Mouse (Mus musculus): Measurements from ENCODE around the gene Oprd1. TPM values are rescaled to one million over a fixed set of nuclear protein-coding genes. Genes with fewer than 3 reads are reported as not detected.

Gene Oprd1
- total RNA-seq, 2 experiments from 2014 or later: not detected

DNA sequence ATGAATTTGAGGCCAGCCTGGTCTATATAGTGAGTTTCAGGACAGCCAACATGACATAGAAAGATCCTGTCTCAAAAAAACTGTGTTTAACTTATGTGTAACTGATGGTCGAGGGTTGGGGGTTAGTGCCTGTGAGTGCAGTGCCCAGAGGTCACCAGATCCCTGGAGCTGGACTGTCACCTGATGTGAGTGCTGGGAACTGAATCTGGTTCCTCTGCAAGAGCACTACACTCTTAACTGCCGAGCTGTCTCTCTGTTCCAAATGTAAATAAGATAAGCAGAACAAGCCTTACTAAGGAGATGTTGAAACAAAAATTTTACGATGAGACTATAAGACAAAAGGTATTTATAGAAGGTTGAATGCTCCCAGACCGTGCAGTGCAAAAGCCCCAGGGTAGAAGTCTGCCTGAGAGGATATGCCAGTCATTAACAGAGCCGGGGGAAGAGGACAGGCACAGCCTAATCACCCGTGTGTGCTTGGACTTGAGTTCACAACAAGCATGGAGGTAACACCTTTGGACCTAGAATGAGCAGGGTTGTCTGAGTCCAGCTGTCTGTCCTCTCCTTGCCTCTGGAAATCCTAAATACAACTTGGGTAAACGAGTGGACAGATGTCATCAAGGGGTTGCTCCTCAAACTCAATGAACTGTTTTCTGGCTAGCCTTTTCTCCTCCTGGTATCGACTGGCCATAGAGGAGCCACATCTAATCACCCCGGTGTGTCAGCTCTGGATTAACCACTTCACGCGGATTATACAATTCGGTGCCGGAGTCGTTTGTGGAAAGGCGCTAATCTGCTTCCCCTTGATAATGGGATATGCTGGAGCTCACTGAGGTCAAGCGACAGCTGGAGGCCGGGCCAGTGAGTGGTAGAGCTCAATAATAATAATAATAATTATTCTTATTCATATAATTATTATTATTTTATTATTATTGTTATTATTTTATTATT, 81.1 kb downstream of the Oprd1 start:
- no peak for ATAC-seq (ENCODE audit: poor library complexity, severe bottlenecking)

DNA sequence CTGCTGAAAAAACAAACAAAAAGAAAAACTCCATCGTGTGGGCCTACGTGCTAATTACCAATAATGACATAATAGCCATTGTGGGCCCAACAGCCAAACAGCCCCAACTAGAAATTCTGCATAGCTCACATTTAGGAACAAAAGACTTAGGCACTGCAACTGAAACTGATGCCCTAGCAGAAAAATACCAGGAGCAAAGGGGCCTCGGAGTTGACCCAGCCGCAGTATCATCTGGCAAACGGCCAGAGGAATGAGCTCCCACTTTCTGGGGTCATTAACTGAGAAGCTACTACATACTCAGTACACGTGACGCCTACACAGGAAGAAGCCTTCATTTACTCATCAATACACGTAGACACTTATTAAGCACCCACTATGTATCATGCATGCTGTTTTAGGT, 82.0 kb downstream of the Oprd1 start:
- ATAC-seq (ENCODE audit: poor library complexity, severe bottlenecking): no peak

Other genes starting within 250 kb of the Oprd1 start
- gene Tmem200b, start 222.7 kb downstream of the Oprd1 start, total RNA-seq (2015): not detected in 2 replicates
- not detected in 2 replicates for gene Tmem200b, start 222.7 kb downstream of the Oprd1 start, total RNA-seq (2017)
- 0.16 TPM in 1 of 2 replicates, not detected in the other for gene Gm10300, start 69.8 kb downstream of the Oprd1 start, total RNA-seq (2015)
- gene Gm10300, start 69.8 kb downstream of the Oprd1 start, total RNA-seq (2017): 0.33 and 0.37 TPM in 2 replicates
- 42.5 and 51.8 TPM in 2 replicates for gene Epb41, start 69.2 kb downstream of the Oprd1 start, total RNA-seq (2015)
- gene Epb41, start 69.2 kb downstream of the Oprd1 start, total RNA-seq (2017): 61.1 and 62.3 TPM in 2 replicates
- gene Ythdf2, start 67.8 kb upstream of the Oprd1 start, total RNA-seq (2015): 32.4 and 32.9 TPM in 2 replicates
- gene Ythdf2, start 67.8 kb upstream of the Oprd1 start, total RNA-seq (2017): 35.0 and 42.0 TPM in 2 replicates
- gene Gmeb1, start 117.1 kb upstream of the Oprd1 start, total RNA-seq (2015): 17.9 and 21.6 TPM in 2 replicates
- gene Gmeb1, start 117.1 kb upstream of the Oprd1 start, total RNA-seq (2017): 29.0 and 29.5 TPM in 2 replicates
- gene Taf12, start 129.9 kb upstream of the Oprd1 start, total RNA-seq (2015): 40.8 and 41.2 TPM in 2 replicates
- 49.0 and 74.5 TPM in 2 replicates for gene Taf12, start 129.9 kb upstream of the Oprd1 start, total RNA-seq (2017)
- gene Rab42, start 158.9 kb upstream of the Oprd1 start, total RNA-seq (2015): not detected in 2 replicates
- gene Rab42, start 158.9 kb upstream of the Oprd1 start, total RNA-seq (2017): not detected in 2 replicates
- 25.3 and 32.6 TPM in 2 replicates for gene Trnau1ap, start 185.1 kb upstream of the Oprd1 start, total RNA-seq (2015)
- gene Trnau1ap, start 185.1 kb upstream of the Oprd1 start, total RNA-seq (2017): 22.6 and 25.7 TPM in 2 replicates
- 14.0 TPM in 2 replicates for gene Rcc1, start 209.1 kb upstream of the Oprd1 start, total RNA-seq (2015)
- gene Rcc1, start 209.1 kb upstream of the Oprd1 start, total RNA-seq (2017): 20.4 and 21.0 TPM in 2 replicates